Mouse (Mus musculus): ENCODE data around the gene Tmem14c. TPM values are rescaled to one million over a fixed set of nuclear protein-coding genes. Genes with fewer than 3 reads are reported as not detected.

Tmem14c gene
- polyA plus RNA-seq, 1 experiment, result not detected

- TF ChIP-seq POLR2A (IDR thresholded peaks at IDR 0.05; ENCODE audit: insufficient read depth, low read depth, low read length) (no peak), CTCF (IDR thresholded peaks at IDR 0.05; ENCODE audit: insufficient read depth, low read depth, low read length) (no peak)
- 94% methylated on average over 4 of the region's 4 CpGs for WGBS
Measured at GRCm38 (mm10) chr13:41067618-41068017, 51.5 kb downstream of the Tmem14c start.

GRCm38 (mm10) chr13:41071617-41072016, 55.5 kb downstream of the Tmem14c start:
- 83% methylated on average over 11 of the region's 11 CpGs for WGBS
- Histone ChIP-seq H3K27ac (ENCODE audit: insufficient read depth, low read depth, low read length) (no peak overlapping the region), H3K4me3 (ENCODE audit: insufficient read depth, low read depth, low read length) (no peak overlapping the region), H3K4me1 (ENCODE audit: control insufficient read depth, insufficient read depth, low read length) (no peaks in the 10 kb centered on the region)
- no peak for TF ChIP-seq POLR2A (IDR thresholded peaks at IDR 0.05; ENCODE audit: insufficient read depth, low read depth, low read length)
- no peak for TF ChIP-seq CTCF (IDR thresholded peaks at IDR 0.05; ENCODE audit: insufficient read depth, low read depth, low read length)

More at GRCm38 (mm10) chr13:41067618-41068017, 51.5 kb downstream of the Tmem14c start:
- no peak overlapping the region for H3K27ac ChIP-seq (ENCODE audit: insufficient read depth, low read depth, low read length)
- H3K4me3 ChIP-seq (ENCODE audit: insufficient read depth, low read depth, low read length), result no peak overlapping the region
- no peaks in the 10 kb centered on the region for H3K4me1 ChIP-seq (ENCODE audit: control insufficient read depth, insufficient read depth, low read length)

Other genes starting within 250 kb of the Tmem14c start
- not detected in 2 replicates for gene Gcnt2, start 156.5 kb upstream of the Tmem14c start, polyA plus RNA-seq (2012; ENCODE audit: insufficient read depth, insufficient read length, low replicate concordance, missing spikeins)
- not detected in 2 replicates for gene Pak1ip1, start 15.3 kb upstream of the Tmem14c start, polyA plus RNA-seq (2012; ENCODE audit: insufficient read depth, insufficient read length, low replicate concordance, missing spikeins)
- not detected in 2 replicates for gene Mak, start 63.4 kb downstream of the Tmem14c start, polyA plus RNA-seq (2012; ENCODE audit: insufficient read depth, insufficient read length, low replicate concordance, missing spikeins)
- gene Gcm2, start 94.7 kb downstream of the Tmem14c start, polyA plus RNA-seq (2012; ENCODE audit: insufficient read depth, insufficient read length, low replicate concordance, missing spikeins), result not detected in 2 replicates
- not detected in 2 replicates for gene Sycp2l, start 98.0 kb downstream of the Tmem14c start, polyA plus RNA-seq (2012; ENCODE audit: insufficient read depth, insufficient read length, low replicate concordance, missing spikeins)
- gene Elovl2, start 204.1 kb downstream of the Tmem14c start, polyA plus RNA-seq (2012; ENCODE audit: insufficient read depth, insufficient read length, low replicate concordance, missing spikeins), result not detected in 2 replicates
- gene Smim13, start 233.6 kb downstream of the Tmem14c start, polyA plus RNA-seq (2012; ENCODE audit: insufficient read depth, insufficient read length, low replicate concordance, missing spikeins), result not detected in 2 replicates